17 mouse cellular contexts compared by ENCODE assay signal in the genomic region with DNA sequence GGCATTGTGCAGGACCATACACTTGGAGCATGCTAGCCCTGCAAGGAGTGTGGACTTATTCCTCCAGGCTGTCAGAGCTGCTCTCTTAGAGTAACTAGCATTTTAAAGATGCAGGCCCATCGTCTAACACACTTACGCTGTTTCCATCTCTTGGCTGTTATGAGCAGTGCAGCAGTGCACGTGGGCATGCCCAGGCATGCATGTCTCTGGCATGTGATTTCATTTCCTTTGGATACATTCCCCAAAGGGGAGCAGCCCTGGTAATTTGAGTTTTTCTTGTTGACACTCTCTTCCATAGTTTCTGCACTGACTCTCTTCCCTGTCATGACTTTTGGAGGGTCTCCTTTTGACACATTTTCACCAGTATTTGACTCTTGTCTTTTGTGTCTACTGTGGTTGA. TPM values are rescaled to one million over a fixed set of nuclear protein-coding genes. Genes with fewer than 3 reads are reported as not detected.
DNase-seq lines count a peak whose midpoint lies in the region; ATAC-seq and TF ChIP-seq lines count a peak whose summit lies in the region.
"Had no signal": no experiment of that assay in that cellular context is flagged by ENCODE, and none has a peak within 500 bp of the region (broad histone marks: within the 10 kb centered on the region; RNA-seq: fewer than 3 reads in every experiment).

No protein-coding gene starts in this region.

- TF ChIP-seq POLR2A in bone marrow macrophage, adult 2 months (IDR thresholded peaks at IDR 0.05; ENCODE audit: borderline replicate concordance, low read depth, low read length), result no peak

- H3K4me3 ChIP-seq in kidney, postnatal 0 days (replicated peaks; ENCODE audit: low read depth, low read length), result no peak overlapping the region
- H3K4me3 ChIP-seq in bone marrow macrophage, adult 2 months (ENCODE audit: insufficient read depth, low read length), result no peak overlapping the region
- no peak overlapping the region for H3K4me3 ChIP-seq in limb, embryonic 13.5 days
- H3K4me3 ChIP-seq: layer of hippocampus, adult 2 months; midbrain, embryonic 12.5 days; stomach, embryonic 15.5 days had no signal

- no peak overlapping the region for H3K27ac ChIP-seq in kidney, postnatal 0 days
- H3K27ac ChIP-seq in bone marrow macrophage, adult 2 months (ENCODE audit: insufficient read depth, low read depth, low read length), result peak overlapping the region; percentile 60
- H3K27ac ChIP-seq in limb, embryonic 13.5 days, result peak overlapping the region; percentile 33
- H3K27ac ChIP-seq: layer of hippocampus, adult 2 months; midbrain, embryonic 12.5 days; stomach, embryonic 15.5 days had no signal

- TF ChIP-seq CTCF in kidney, postnatal 0 days (IDR thresholded peaks at IDR 0.05; ENCODE audit: low read depth), result no peak
- TF ChIP-seq CTCF in bone marrow macrophage, adult 2 months (IDR thresholded peaks at IDR 0.05; ENCODE audit: low read depth, low read length), result no peak

- H3K9ac ChIP-seq in kidney, postnatal 0 days (ENCODE audit: low read depth, low read length), result no peak overlapping the region
- no peak overlapping the region for H3K9ac ChIP-seq in limb, embryonic 13.5 days
- H3K9ac ChIP-seq: liver, postnatal 0 days; midbrain, embryonic 12.5 days; stomach, embryonic 15.5 days had no signal

- 0 out of 2 replicates have a peak, but pooled peaks have one; percentile 50 for ATAC-seq in kidney, postnatal 0 days (replicated peaks; ENCODE audit: low FRiP score, low read depth)
- no peak for ATAC-seq in limb, embryonic 13.5 days (ENCODE audit: low FRiP score, low read depth)

- H3K27me3 ChIP-seq in kidney, postnatal 0 days (ENCODE audit: insufficient read depth, low read length), result no peaks in the 10 kb centered on the region
- H3K27me3 ChIP-seq in limb, embryonic 13.5 days, result peaks cover 2% of the 10 kb centered on the region; the same call in 1 of the 2 replicates
- H3K27me3 ChIP-seq: midbrain, embryonic 12.5 days; stomach, embryonic 15.5 days had no signal

- H3K9me3 ChIP-seq in kidney, postnatal 0 days (replicated peaks; ENCODE audit: low read length), result no peaks in the 10 kb centered on the region
- no peaks in the 10 kb centered on the region for H3K9me3 ChIP-seq in limb, embryonic 13.5 days
- H3K9me3 ChIP-seq: midbrain, embryonic 12.5 days; stomach, embryonic 15.5 days had no signal

- WGBS in kidney, postnatal 0 days, result 44% methylated on average over 3 of the region's 3 CpGs
- 50% methylated on average over 3 of the region's 3 CpGs for WGBS in limb, embryonic 13.5 days

- H3K4me1 ChIP-seq in kidney, postnatal 0 days (replicated peaks; ENCODE audit: insufficient read depth, low read length), result peaks cover 11% of the 10 kb centered on the region
- H3K4me1 ChIP-seq in bone marrow macrophage, adult 2 months (ENCODE audit: control insufficient read depth, insufficient read depth, low read length), result peaks cover 81% of the 10 kb centered on the region
- peaks cover 72% of the 10 kb centered on the region for H3K4me1 ChIP-seq in limb, embryonic 13.5 days

- H3K36me3 ChIP-seq in kidney, postnatal 0 days (ENCODE audit: insufficient read depth, low read length), result no peaks in the 10 kb centered on the region
- no peaks in the 10 kb centered on the region for H3K36me3 ChIP-seq in limb, embryonic 13.5 days
- H3K36me3 ChIP-seq: midbrain, embryonic 12.5 days; stomach, embryonic 15.5 days had no signal

- DNase-seq in kidney, postnatal 0 days (ENCODE audit: low spot score), result no peak
- no peak for DNase-seq in kidney, adult 8-10 months
- peak; percentile 13 for DNase-seq in ES-CJ7 (ENCODE audit: low read depth, low spot score)
- no peak for DNase-seq in thymus, postnatal 25 days
- no peak for DNase-seq in layer of hippocampus, postnatal 10 days (ENCODE audit: low spot score in 2 of 2)
- DNase-seq: adrenal gland, postnatal 36 days; cerebellum, adult 11 months; heart, adult 18-20 months; heart, postnatal 14 days; liver, postnatal 0 days; right cerebral cortex, postnatal 4 days; thymus, postnatal 4 days had no signal

- H3K4me2 ChIP-seq in kidney, postnatal 0 days (ENCODE audit: low read length), result no peak overlapping the region
- H3K4me2 ChIP-seq in limb, embryonic 13.5 days (replicated peaks), result no peak overlapping the region
- H3K4me2 ChIP-seq: midbrain, embryonic 12.5 days; stomach, embryonic 15.5 days had no signal

RNA-seq across cellular contexts. Expression of gene Sh3bgrl2, which starts 20.8 kb away (rescaled TPM):
- 26.6 and 28.2 TPM in 2 replicates for polyA plus RNA-seq in kidney, postnatal 0 days (2015; fragmentation: Nextera tagmentation; extraction: Ambion mirVana)
- 17.7 and 20.0 TPM in 2 replicates for polyA plus RNA-seq in bone marrow macrophage, adult 2 months (2012; ENCODE audit: insufficient read depth, insufficient read length, missing spikeins)
- 7.7 and 8.5 TPM in 2 replicates for polyA plus RNA-seq in limb, embryonic 13.5 days (2015; fragmentation: Nextera tagmentation; extraction: Ambion mirVana)
- 10 to 100 TPM; 20.3 to 24.4 TPM for total RNA-seq in layer of hippocampus, postnatal 10 days (2021)
